Mouse (Mus musculus): ENCODE measurements at regions not wholly inside any gene's neighbourhood (a gene's known extent, or its start where the extent isn't known, plus 50 kb on each side); places are given as distances from the start of the nearest gene placed in this dataset.

- Histone ChIP-seq H3K27me3 (replicated peaks) (no peaks in the 10 kb centered on the region), H3K79me2 (replicated peaks; ENCODE audit: control insufficient read depth, extremely low read depth, insufficient read depth, poor library complexity, severe bottlenecking) (no peaks in the 10 kb centered on the region), H3K9me3 (replicated peaks; ENCODE audit: low read length) (peaks cover 65% of the 10 kb centered on the region), H3K4me2 (ENCODE audit: insufficient read depth, low read depth, poor library complexity, severe bottlenecking) (no peak overlapping the region), H3K36me3 (replicated peaks in 1 of 2; ENCODE audit: control insufficient read depth in 1 of 2, insufficient read depth in 1 of 2, low read length in 1 of 2) (no peaks in the 10 kb centered on the region), H3K9ac (ENCODE audit: insufficient read depth, low read depth) (no peak overlapping the region), H3K4me3 (replicated peaks in 1 of 3; ENCODE audit: low read depth in 2 of 3, low read length in 2 of 3, poor library complexity in 1 of 3) (no peak overlapping the region), H3K4me1 (ENCODE audit: control insufficient read depth in 1 of 2, insufficient read depth in 2 of 2) (no peaks in the 10 kb centered on the region), H3K27ac (ENCODE audit: insufficient read depth, low read depth) (no peak overlapping the region)
- DNase-seq (ENCODE audit: extremely low read depth): no peak
- in situ Hi-C loops (cut with MboI; ENCODE audit: low pct_ligation_motif_present, low pct_unique_long_range_greater_than_20kb, low sequenced_read_pairs): no loop called here
- dilution Hi-C loops (cut with MboI; ENCODE audit: extremely low pct_ligation_motif_present, extremely low pct_unique_long_range_greater_than_20kb, low sequenced_read_pairs): no loop called here
- no peak for TF ChIP-seq POLR2AphosphoS2 (IDR thresholded peaks at IDR 0.05; ENCODE audit: low read depth, low read length)
- TF ChIP-seq RAD21 (IDR thresholded peaks at IDR 0.05; ENCODE audit: low read depth, low read length): no peak
- TF ChIP-seq E2F4 (IDR thresholded peaks at IDR 0.05; ENCODE audit: insufficient replicate concordance, low read depth, low read length): no peak
- TF ChIP-seq NELFE (IDR thresholded peaks at IDR 0.05; ENCODE audit: low read depth, low read length): no peak
- TF ChIP-seq IRF4 (IDR thresholded peaks at IDR 0.05; ENCODE audit: low read depth, low read length): no peak
- no peak for TF ChIP-seq BHLHE40 (IDR thresholded peaks at IDR 0.05; ENCODE audit: low read depth, low read length)
Measured at GRCm38 (mm10) chr11:90855731-90856130, 167.6 kb upstream of the Tom1l1 start.

GRCm38 (mm10) chr11:90855324-90855723 is 167.2 kb upstream of the Tom1l1 start:
- no peak overlapping the region for H3K9ac ChIP-seq (ENCODE audit: insufficient read depth, low read depth)
- H3K79me2 ChIP-seq (replicated peaks; ENCODE audit: control insufficient read depth, extremely low read depth, insufficient read depth, poor library complexity, severe bottlenecking): no peaks in the 10 kb centered on the region
- no peaks in the 10 kb centered on the region for H3K4me1 ChIP-seq (ENCODE audit: control insufficient read depth in 1 of 2, insufficient read depth in 2 of 2)
- in situ Hi-C loops (cut with MboI; ENCODE audit: low pct_ligation_motif_present, low pct_unique_long_range_greater_than_20kb, low sequenced_read_pairs): no loop called here
- H3K36me3 ChIP-seq (replicated peaks in 1 of 2; ENCODE audit: control insufficient read depth in 1 of 2, insufficient read depth in 1 of 2, low read length in 1 of 2): no peaks in the 10 kb centered on the region
- dilution Hi-C loops (cut with MboI; ENCODE audit: extremely low pct_ligation_motif_present, extremely low pct_unique_long_range_greater_than_20kb, low sequenced_read_pairs): no loop called here
- H3K4me2 ChIP-seq (ENCODE audit: insufficient read depth, low read depth, poor library complexity, severe bottlenecking): no peak overlapping the region
- TF ChIP-seq POLR2AphosphoS2 (IDR thresholded peaks at IDR 0.05; ENCODE audit: low read depth, low read length): no peak
- no peak for TF ChIP-seq POLR2A (IDR thresholded peaks at IDR 0.05; ENCODE audit: low read depth, low read length)
- no peak for TF ChIP-seq PAX5 (IDR thresholded peaks at IDR 0.05; ENCODE audit: low read length)
- no peak for TF ChIP-seq KAT2A (IDR thresholded peaks at IDR 0.05; ENCODE audit: insufficient replicate concordance, low read length)
- no peak for TF ChIP-seq JUND (conservative IDR thresholded peaks at IDR 0.05; ENCODE audit: low read depth, low read length)
- TF ChIP-seq NRF1 (IDR thresholded peaks at IDR 0.05; ENCODE audit: low read depth, low read length): no peak
- TF ChIP-seq ZMIZ1 (IDR thresholded peaks at IDR 0.05; ENCODE audit: low read depth, low read length): no peak
- TF ChIP-seq NELFE (IDR thresholded peaks at IDR 0.05; ENCODE audit: low read depth, low read length): no peak
- no peak for TF ChIP-seq CTCF (conservative IDR thresholded peaks at IDR 0.05 in 1 of 2, IDR thresholded peaks at IDR 0.05 in 1 of 2; ENCODE audit: low read depth in 2 of 2, low read length in 2 of 2)
- TF ChIP-seq ZKSCAN1 (IDR thresholded peaks at IDR 0.05; ENCODE audit: borderline replicate concordance, low read depth, low read length): no peak
- no peak for TF ChIP-seq SIN3A (IDR thresholded peaks at IDR 0.05; ENCODE audit: low read length)
- no peak for TF ChIP-seq ELF1 (IDR thresholded peaks at IDR 0.05; ENCODE audit: low read depth, low read length)
- no peak for TF ChIP-seq E2F4 (IDR thresholded peaks at IDR 0.05; ENCODE audit: insufficient replicate concordance, low read depth, low read length)
- TF ChIP-seq GABPA (IDR thresholded peaks at IDR 0.05; ENCODE audit: insufficient replicate concordance, low read depth, low read length): no peak
- no peak overlapping the region for H3K4me3 ChIP-seq (replicated peaks in 1 of 3; ENCODE audit: low read depth in 2 of 3, low read length in 2 of 3, poor library complexity in 1 of 3)
- no peak overlapping the region for H3K27ac ChIP-seq (ENCODE audit: insufficient read depth, low read depth)
- no peak for DNase-seq (ENCODE audit: extremely low read depth)
- no peaks in the 10 kb centered on the region for H3K27me3 ChIP-seq (replicated peaks)
- H3K9me3 ChIP-seq (replicated peaks; ENCODE audit: low read length): peaks cover 61% of the 10 kb centered on the region

Data from CH12.LX (cell line).